Mouse (Mus musculus): ENCODE measurements around the gene Nkiras1.

The Nkiras1 gene

GRCm38 (mm10) chr14:18280375-18280774 is 9.4 kb downstream of the Nkiras1 start:
- DNase-seq, result no peak

GRCm38 (mm10) chr14:18284581-18284980 is 13.6 kb downstream of the Nkiras1 start:
- no peak for DNase-seq

GRCm38 (mm10) chr14:18285476-18285875 is 14.5 kb downstream of the Nkiras1 start:
- DNase-seq, result no peak

- no peak for DNase-seq
Observed at GRCm38 (mm10) chr14:18286441-18286840, 15.5 kb downstream of the Nkiras1 start.

- no peak for DNase-seq
Observed at GRCm38 (mm10) chr14:18287391-18287790, 16.5 kb downstream of the Nkiras1 start.

- DNase-seq, result no peak
Observed at GRCm38 (mm10) chr14:18292111-18292510, 21.2 kb downstream of the Nkiras1 start.

- no peak for DNase-seq
Observed at GRCm38 (mm10) chr14:18292578-18292977, 21.6 kb downstream of the Nkiras1 start.

- no peak for DNase-seq
Observed at GRCm38 (mm10) chr14:18297441-18297840, 26.5 kb downstream of the Nkiras1 start.

GRCm38 (mm10) chr14:18298874-18299273 is 27.9 kb downstream of the Nkiras1 start:
- DNase-seq, result no peak

GRCm38 (mm10) chr14:18300676-18301075 is 29.7 kb downstream of the Nkiras1 start:
- DNase-seq, result peak in 1 of 2 experiments; percentile 15

GRCm38 (mm10) chr14:18301591-18301990 is 30.7 kb downstream of the Nkiras1 start:
- no peak for DNase-seq

GRCm38 (mm10) chr14:18302750-18303149 is 31.8 kb downstream of the Nkiras1 start:
- no peak for DNase-seq

- no peak for DNase-seq
Observed at GRCm38 (mm10) chr14:18303262-18303661, 32.3 kb downstream of the Nkiras1 start.

GRCm38 (mm10) chr14:18304165-18304564 is 33.2 kb downstream of the Nkiras1 start:
- no peak for DNase-seq

- DNase-seq, result peak in 1 of 2 experiments; percentile 26
Observed at GRCm38 (mm10) chr14:18317457-18318411, 46.8 kb downstream of the Nkiras1 start.

GRCm38 (mm10) chr14:18326968-18327672 is 56.2 kb downstream of the Nkiras1 start:
- DNase-seq, result peak; percentile 51 to 70

- DNase-seq, result peak; percentile 63 to 77
Observed at GRCm38 (mm10) chr14:18330789-18331692, 60.1 kb downstream of the Nkiras1 start.

- DNase-seq, result peak; percentile 78 to 87
Observed at GRCm38 (mm10) chr14:18331693-18332131, 60.8 kb downstream of the Nkiras1 start, which contains the start of gene Ube2e1. Ube2e1 (minus strand) TSS chr14:18331859.
